Comparison of ENCODE assay signal across 18 mouse cellular contexts in the genomic region with DNA sequence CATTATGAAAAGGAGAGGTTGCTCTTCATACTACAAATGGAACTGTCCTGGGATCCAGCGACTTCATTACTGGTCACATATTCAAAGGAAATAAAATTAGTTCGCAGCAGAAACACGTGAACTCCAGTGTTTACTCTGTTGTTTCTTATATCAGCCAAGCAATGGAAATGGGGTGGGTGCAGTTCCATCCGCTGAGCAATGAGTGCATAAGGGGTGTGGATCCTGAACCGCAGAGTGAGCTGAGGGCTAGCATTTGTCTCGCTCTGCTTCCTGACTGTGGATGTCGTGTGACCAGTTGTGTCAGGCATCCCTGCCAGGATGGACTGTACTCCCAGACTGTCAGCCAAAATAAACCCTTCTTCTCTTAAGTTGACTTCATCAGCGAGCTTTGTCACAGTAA.
"Had no signal": no experiment of that assay in that cellular context is flagged by ENCODE, and none has a peak within 500 bp of the region (broad histone marks: within the 10 kb centered on the region; RNA-seq: fewer than 3 reads in every experiment).

No protein-coding gene starts in this region.

- H3K4me2 ChIP-seq: liver, embryonic 15.5 days; lung, embryonic 15.5 days; midbrain, embryonic 11.5 days; midbrain, embryonic 13.5 days; midbrain, embryonic 15.5 days; neural tube, embryonic 12.5 days; stomach, embryonic 15.5 days had no signal

- H3K9ac ChIP-seq: liver, embryonic 15.5 days; liver, postnatal 0 days; lung, embryonic 15.5 days; midbrain, embryonic 13.5 days; midbrain, embryonic 15.5 days; neural tube, embryonic 12.5 days; stomach, embryonic 15.5 days had no signal

- DNase-seq: liver, postnatal 0 days; lung, adult 2 months; lung, postnatal 14 days; lung, postnatal 36 days; right cerebral cortex, postnatal 14 days; thymus, adult 18-20 months; thymus, postnatal 25 days; thymus, postnatal 4 days had no signal

- H3K9me3 ChIP-seq: liver, embryonic 15.5 days; lung, embryonic 15.5 days; midbrain, embryonic 13.5 days; midbrain, embryonic 15.5 days; neural tube, embryonic 12.5 days; stomach, embryonic 15.5 days had no signal

- H3K27me3 ChIP-seq: liver, embryonic 15.5 days; lung, embryonic 15.5 days; megakaryocyte, embryonic 14.5 days; midbrain, embryonic 13.5 days; midbrain, embryonic 15.5 days; neural tube, embryonic 12.5 days; stomach, embryonic 15.5 days had no signal

- H3K27ac ChIP-seq: liver, embryonic 15.5 days; lung, embryonic 15.5 days; macrophage; midbrain, embryonic 13.5 days; midbrain, embryonic 15.5 days; neural tube, embryonic 12.5 days; stomach, embryonic 15.5 days had no signal

- H3K4me3 ChIP-seq: liver, embryonic 15.5 days; lung, embryonic 15.5 days; megakaryocyte, embryonic 14.5 days; midbrain, embryonic 13.5 days; midbrain, embryonic 15.5 days; neural tube, embryonic 12.5 days; stomach, embryonic 15.5 days had no signal

- H3K4me1 ChIP-seq: liver, embryonic 15.5 days; lung, embryonic 15.5 days; megakaryocyte, embryonic 14.5 days; midbrain, embryonic 13.5 days; midbrain, embryonic 15.5 days; neural tube, embryonic 12.5 days; stomach, embryonic 15.5 days had no signal

- ATAC-seq: liver, postnatal 0 days; lung, postnatal 0 days; midbrain, embryonic 13.5 days; midbrain, embryonic 15.5 days had no signal

- H3K36me3 ChIP-seq: liver, embryonic 15.5 days; lung, embryonic 15.5 days; midbrain, embryonic 13.5 days; midbrain, embryonic 15.5 days; neural tube, embryonic 12.5 days; stomach, embryonic 15.5 days had no signal
